Mouse (Mus musculus) mature B cell (primary cell): ENCODE results near the gene Rabgef1.

Experiments
- in situ Hi-C: fragments of 300-500 bp; cut with MboI; formaldehyde crosslinking; loops from 2 replicates; pipeline ENCODE4 v1.14.3; 2019

The Rabgef1 gene

GRCm38 (mm10) chr5:130171423-130171954 lies at the start of gene Rabgef1:
Gene Rabgef1 (plus strand): TSS chr5:130171798.
- in situ Hi-C loops = no loop called here

DNA sequence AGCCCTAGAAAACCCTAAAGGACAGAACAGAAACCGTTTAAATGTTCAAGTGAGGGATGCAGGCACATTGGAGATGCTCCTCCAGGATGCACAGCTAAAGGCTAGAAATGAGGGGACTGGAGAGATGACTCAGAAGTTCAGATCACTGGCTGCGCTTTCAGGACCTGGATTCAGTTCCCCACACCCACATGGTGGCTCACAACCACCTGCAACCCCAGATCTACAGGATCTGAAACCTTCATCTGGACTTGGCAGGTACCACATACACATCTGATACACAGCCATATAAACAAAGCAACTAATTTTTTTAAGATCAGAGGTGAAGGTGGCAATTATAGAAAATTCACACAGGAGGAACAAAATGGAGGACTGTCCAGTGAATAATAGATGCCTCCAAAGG lies 49.2 kb upstream of the Rabgef1 start:
- in situ Hi-C loops = no loop called here

DNA sequence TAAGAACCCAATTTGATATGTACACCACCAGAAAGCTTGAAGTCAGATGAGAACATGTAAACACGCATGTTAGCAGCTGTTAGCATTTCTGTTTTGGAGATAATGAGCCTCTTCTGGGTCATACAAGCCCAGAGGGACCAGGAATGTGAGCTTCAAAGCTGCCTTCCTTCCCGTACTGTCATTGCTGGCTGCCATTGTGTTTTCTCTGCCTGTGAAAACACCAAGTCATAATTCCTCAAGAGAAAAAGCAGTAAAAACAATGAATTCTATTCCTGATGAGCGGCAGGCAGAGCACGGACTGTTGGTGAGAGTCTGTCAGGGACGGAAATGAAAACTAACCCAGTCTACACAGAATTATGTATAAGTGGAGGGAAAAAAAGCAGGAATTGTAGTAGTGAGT lies 47.3 kb upstream of the Rabgef1 start:
- in situ Hi-C loops = no loop called here

GRCm38 (mm10) chr5:130128686-130129523 lies 42.7 kb upstream of the Rabgef1 start:
- in situ Hi-C loops = loop anchor here (25.0 kb wide), 1 partner anchor 92 kb away; the partner anchor contains the start of genes Asl and Crcp

GRCm38 (mm10) chr5:130129524-130129793 lies 42.1 kb upstream of the Rabgef1 start:
- in situ Hi-C loops = loop anchor here (25.0 kb wide), 1 partner anchor 92 kb away; the partner anchor contains the start of genes Asl and Crcp

- in situ Hi-C loops = loop anchor here (25.0 kb wide), 1 partner anchor 99 kb away; the partner anchor contains the start of genes Asl and Crcp
Observed at GRCm38 (mm10) chr5:130136597-130136996, 35.0 kb upstream of the Rabgef1 start.

GRCm38 (mm10) chr5:130139393-130139792 lies 32.2 kb upstream of the Rabgef1 start:
- in situ Hi-C loops = loop anchor here (25.0 kb wide), 1 partner anchor 102 kb away; the partner anchor contains the start of genes Asl and Crcp

GRCm38 (mm10) chr5:130141138-130141537 lies 30.5 kb upstream of the Rabgef1 start:
- in situ Hi-C loops = loop anchor here (25.0 kb wide), 1 partner anchor 104 kb away; the partner anchor contains the start of genes Asl and Crcp

- in situ Hi-C loops = loop anchor here (25.0 kb wide), 1 partner anchor 105 kb away; the partner anchor contains the start of genes Asl and Crcp
Observed at GRCm38 (mm10) chr5:130142041-130142440, 29.6 kb upstream of the Rabgef1 start.

GRCm38 (mm10) chr5:130143101-130143500 lies 28.5 kb upstream of the Rabgef1 start:
- in situ Hi-C loops = loop anchor here (25.0 kb wide), 1 partner anchor 106 kb away; the partner anchor contains the start of genes Asl and Crcp

- in situ Hi-C loops = loop anchor here (25.0 kb wide), 1 partner anchor 107 kb away; the partner anchor contains the start of genes Asl and Crcp
Observed at GRCm38 (mm10) chr5:130143977-130144333, 27.6 kb upstream of the Rabgef1 start.

DNA sequence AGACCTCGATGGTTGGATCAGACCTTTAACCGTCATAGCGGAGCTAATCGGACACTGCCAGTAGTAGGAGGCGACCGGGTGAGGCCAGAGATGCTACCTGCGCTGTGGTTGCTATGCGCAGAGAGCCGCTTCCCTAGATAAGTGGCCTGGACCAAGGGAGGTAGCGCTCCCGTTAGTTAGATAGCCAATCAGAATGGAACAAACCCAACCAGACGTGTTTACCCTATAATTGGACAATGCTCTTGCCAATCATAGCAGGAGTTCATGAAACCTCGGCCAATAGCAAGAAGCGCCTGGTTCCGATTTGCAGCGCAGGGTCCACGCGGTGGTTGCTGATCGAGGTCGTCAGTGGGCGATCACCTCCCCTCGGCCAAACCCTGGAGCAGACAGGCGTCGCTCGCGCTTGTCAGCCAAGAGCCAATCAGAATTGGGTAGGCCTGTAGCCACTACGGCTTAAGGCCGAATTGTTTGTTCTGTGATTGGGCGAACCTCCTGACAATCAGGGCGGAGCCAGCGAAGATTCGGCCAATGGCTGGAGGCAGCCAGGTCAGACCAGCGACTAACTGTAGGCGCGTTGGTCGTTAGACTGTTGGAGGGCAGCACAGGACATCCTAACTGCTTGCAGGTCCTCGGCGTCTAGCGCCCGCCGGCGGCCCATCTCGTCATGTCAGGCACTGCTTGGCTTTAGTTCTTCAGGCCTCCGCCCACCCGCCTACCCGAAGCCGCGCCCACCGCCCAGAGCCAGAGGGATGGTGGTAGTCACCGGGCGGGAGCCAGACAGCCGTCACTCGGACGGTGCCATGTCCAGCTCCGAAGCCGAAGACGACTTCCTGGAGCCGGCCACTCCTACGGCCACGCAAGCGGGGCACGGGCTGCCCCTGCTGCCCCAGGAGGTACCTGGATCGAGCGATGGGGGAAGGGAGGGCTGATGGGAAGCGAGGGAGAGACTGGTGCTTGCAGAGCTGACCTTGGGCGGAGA lies 27.0 kb upstream of the Rabgef1 start, which contains the start of gene Kctd7:
Gene Kctd7 (plus strand): TSS at position 528 of the 979 bp plus-strand sequence.
- in situ Hi-C loops = loop anchor here (25.0 kb wide), 1 partner anchor 107 kb away; the partner anchor contains the start of genes Asl and Crcp

DNA sequence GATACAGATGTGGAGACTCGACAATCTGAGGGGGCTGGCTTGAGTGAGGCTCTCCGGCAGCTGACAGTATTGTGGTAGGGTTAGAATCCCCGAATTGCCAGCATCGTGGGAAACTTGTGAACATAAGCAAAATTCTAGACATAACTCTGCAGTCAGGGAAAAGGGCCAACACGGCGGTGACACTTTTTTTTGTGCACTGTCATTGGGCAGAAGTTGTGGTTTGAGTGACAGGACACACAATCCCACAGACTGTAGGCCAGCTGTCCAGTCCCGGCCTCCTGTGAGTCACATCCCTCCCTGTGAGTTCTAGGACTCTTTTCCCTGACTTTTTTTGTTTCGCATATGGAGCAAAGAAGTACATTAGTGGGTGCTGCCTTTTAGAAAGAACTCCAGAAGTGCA lies 25.6 kb upstream of the Rabgef1 start:
- in situ Hi-C loops = loop anchor here (25.0 kb wide), 1 partner anchor 109 kb away; the partner anchor contains the start of genes Asl and Crcp

DNA sequence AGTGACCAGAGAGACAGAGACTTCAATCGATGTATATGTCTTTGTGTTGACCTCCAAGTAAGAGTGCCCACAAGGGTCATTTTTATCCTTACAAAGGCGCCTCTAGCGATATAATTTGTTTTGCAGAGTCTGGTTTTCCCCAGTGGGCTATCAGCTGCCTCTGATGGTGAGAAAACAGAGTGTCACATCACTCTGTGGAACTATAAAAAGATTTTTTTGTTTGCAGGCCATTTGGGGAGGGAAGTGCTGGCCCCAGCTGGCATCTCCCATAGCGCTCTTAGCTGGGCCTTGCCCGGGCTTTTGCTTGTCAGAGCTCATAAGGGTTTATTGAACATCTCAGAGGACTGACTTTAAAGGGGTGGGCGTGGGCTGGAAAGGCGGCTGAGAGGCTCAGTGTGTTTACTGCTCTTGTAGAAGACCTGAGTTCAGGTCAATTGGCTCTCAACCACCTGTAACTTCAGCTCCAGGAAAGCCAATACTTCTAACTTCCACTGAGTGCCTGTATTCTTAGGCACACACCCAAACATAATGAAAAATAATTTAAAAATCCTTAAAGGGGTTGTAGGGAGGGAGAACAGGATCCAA lies 21.8 kb upstream of the Rabgef1 start:
- in situ Hi-C loops = loop anchor here (25.0 kb wide), 1 partner anchor 113 kb away; the partner anchor contains the start of genes Asl and Crcp

- in situ Hi-C loops = no loop called here
Observed at GRCm38 (mm10) chr5:130154286-130154685, 17.3 kb upstream of the Rabgef1 start.

GRCm38 (mm10) chr5:130158545-130158944 lies 13.1 kb upstream of the Rabgef1 start:
- in situ Hi-C loops = no loop called here

DNA sequence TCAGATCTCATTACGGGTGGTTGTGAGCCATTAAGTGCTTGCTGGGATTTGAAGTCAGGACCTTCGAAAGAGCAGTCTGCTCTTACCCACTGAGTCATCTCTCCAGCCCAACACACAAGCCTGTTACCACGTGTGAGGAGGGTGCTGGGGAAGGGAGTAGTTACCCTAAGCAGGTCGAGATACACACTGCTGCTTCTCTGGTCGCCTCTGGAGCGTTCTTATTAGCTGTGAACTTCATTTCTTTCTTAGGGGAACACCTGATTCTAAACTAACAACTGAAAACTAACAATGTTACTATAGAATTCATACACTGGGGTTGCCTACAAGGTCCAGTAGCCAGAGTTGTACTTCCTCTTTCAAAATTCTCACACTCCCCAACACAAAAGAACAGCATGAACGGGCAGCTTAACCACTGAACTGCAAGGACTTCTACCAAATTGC lies 11.8 kb upstream of the Rabgef1 start:
- in situ Hi-C loops = no loop called here

- in situ Hi-C loops = no loop called here
Observed at GRCm38 (mm10) chr5:130163670-130164069, 7.9 kb upstream of the Rabgef1 start.

- in situ Hi-C loops = no loop called here
Observed at GRCm38 (mm10) chr5:130165213-130165612, 6.4 kb upstream of the Rabgef1 start.

DNA sequence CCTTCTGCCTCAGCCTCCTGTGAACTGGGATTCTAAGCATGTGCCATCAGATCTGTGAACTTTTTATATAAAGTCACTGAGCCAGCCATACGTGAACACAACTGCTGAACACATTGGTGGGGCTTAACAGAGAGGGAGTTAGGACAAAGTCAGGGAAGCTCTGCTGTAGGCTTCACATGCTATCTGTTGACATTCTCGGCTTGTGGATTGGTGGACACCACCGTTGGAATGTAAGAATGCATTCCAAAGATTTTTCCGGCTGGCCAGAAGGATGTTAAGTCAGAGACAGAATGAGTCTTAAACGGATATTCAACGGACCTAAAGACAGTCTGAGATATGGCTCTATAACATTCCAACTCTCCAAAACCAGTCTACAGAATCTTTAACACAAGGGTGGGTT lies 2.5 kb upstream of the Rabgef1 start:
- in situ Hi-C loops = no loop called here
